Mouse (Mus musculus) frontal cortex, adult 2 months (tissue): ENCODE measurements around the gene Kcnab1. TPM values are rescaled to one million over a fixed set of nuclear protein-coding genes. Genes with fewer than 3 reads are reported as not detected.
A peak's percentile ranks its signal among the peaks of the same experiment; 100 is the strongest.

Experiments used
- DNase-seq, 2 experiments: peaks; one replicate each; pipeline ENCODE4 v3.0.0; 2022; ENCODE audit warnings: low spot score in 1 of 2; ENCODE audit errors: extremely low spot score in 1 of 2
- polyA plus RNA-seq: library from polyadenylated mRNA; depleted of rRNA; stranded (reverse); fragments of >200 nt; gene quantifications from 2 replicates; pipeline ENCODE4 v1.2.3, GENCODE M21; 2012

Kcnab1 gene
- polyA plus RNA-seq, 1 experiment = 24.5 TPM

DNA sequence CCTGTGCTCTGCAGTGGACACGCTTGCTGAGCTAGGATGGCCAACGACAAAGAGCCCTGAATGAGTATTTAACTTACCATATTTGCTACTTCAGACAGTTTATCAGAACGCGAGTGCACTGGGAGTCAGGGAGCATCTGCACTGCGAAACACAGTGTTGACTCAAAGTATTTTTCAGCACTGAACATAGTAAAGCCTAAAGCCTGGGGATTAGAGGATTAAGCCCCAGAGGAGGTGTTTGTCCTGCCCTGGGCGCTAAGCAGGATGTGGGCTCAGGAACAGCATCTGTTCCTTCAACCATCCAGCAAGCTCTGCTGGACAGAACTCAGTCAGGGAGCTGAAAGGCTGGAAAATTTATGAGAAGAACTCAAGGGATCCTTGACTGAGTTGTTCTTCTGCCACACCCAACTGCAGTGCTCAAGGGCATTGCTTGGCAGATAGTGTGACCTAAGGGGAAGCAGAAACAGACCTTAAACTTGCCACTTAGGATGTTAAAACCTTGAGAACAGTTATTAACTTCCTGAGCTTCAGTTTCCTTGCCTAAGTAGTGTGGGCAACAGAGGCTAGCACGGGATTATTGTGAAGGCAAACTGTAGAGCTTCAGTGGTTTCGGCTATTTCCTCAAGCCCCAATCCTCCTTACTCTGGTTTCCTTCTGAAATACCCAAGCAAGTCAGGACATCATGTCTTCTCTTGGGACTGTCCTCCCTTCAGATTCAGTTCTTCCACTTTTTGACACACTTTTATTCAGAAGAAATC is 94.4 kb downstream of the Kcnab1 start:
- no peak for DNase-seq

DNA sequence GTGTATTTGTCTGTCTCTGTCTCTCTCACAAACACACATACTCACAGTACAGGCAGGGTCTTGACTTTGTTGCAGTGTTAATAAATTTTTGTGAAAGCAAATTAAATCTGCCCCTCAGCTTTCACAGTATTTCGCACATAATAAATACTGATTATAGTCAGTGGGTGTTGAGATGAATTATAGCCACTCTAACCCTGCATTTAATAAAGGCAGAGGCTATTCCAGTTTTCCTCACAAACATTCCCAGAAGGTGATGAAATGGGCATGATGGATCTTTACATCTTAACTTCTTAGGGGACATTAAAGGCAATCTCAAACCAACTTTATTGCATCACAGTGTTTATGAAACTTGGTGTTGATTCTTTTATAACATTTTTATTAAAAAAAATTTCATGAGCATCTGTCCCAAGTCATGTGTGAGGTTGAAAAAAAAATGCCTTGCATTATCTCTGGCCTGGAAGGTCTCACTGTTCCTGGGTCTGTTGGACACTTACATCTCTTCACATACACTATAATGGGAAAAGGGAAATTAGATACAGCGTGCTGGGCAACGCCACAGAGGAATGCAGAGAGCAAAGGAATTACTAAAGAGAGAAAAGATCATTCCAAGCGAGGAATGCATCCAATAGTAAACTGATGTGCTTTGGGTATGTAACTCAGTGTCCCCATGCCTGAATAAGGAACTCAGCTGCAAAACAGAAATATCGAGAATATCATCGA is 95.3 kb downstream of the Kcnab1 start:
- no peak for DNase-seq

DNA sequence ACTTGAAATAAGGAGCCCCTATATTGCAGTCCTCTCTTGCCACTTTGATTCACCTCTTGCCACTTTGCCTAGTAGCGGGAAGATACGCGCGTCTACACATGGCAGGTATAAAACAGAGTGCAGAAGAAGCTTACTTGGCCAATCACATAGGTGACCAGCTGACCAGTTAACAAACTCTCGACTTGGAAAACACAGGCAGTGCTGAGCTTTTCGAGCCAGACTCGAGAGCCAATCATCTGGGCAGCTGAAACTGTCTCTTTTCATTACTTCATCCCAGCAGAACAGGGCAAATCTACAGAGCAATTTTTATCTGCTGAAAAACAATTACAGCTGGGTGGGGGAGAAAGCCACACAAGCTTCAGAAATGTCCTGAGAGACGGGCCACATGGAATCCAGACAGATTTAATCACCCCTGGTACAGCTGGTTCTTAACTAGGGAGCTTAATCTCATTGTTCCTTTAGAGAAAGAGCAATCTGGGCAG is 96.4 kb downstream of the Kcnab1 start:
- no peak for DNase-seq

DNA sequence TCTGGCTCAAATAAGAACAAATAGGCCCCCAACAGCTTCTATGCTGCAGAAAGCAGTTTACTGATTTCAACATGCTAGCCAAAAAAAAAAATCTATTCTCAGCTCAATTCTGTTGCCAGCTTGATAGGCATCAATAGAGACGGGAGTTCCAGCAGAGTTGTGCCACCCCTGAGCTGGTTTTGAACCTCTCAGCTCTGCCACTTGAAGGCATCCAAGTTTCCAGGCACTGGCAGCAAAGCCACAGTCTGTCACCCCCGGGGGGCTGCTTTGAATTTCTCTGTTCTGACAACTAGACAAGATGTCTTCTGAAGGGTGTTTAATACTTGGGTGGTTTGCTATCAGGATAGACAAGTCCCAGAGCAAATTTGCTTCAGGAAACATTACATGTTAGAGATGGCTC is 104.5 kb downstream of the Kcnab1 start:
- no peak for DNase-seq

DNA sequence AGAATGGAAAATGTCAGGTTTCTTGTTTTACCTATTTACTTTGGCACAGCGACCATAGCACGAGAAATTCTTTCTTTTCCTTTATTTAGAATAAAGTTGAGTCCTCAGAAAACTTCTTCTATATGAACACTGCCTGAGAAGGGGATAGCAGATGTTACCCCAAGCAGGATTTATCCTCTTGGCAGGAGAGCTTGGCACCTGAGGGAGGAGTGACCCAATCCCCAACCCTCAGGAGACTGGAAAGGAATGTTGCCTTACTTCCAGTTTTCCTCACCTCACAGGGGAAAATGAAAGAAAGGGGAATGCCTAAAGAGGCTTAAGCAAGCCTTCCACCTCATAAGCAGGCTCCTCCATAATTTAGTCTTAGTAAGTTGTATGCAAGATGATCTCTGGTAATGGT is 105.5 kb downstream of the Kcnab1 start:
- no peak for DNase-seq

DNA sequence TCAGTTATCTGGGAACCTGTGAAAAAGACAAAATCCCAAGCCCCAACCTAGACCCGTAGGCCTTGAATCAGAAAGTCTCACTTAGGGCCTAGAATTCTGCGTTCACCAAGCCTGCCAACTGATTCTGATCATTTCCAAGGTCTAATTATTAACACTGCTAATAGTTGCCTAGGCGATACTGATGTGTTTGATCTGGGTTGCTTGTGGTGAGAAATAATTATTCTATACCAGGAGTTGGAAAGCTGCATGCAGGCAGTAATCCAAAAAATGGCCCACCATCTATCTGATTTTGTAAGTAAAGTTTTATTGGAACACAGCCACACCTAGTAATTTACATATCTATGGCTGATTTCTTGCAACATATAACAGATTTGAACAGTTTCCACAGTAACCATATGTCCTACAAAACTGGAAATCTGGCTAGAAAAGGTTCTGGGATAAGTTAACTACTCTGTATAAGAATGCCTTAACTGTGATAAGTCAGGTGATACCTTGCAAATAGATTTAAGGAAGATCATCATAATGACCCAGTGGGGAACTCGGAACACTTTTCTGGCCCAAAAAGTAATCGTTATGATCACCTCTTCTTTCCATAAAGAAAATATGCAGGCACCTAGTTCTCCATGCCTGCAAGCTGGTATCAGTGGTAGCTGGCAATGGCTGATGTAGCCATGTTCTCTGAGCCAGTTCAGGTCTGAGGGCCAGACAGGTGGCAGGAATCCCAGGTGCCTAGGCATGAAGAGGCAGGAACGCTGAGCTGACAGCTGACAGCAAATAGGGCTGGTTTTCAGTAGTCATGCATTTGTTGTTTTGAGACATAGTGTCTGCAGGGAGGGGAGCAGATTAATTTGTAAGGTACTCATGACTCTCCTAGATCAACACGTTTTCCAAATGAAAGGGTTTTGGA is 108.7 kb downstream of the Kcnab1 start:
- no peak for DNase-seq

DNA sequence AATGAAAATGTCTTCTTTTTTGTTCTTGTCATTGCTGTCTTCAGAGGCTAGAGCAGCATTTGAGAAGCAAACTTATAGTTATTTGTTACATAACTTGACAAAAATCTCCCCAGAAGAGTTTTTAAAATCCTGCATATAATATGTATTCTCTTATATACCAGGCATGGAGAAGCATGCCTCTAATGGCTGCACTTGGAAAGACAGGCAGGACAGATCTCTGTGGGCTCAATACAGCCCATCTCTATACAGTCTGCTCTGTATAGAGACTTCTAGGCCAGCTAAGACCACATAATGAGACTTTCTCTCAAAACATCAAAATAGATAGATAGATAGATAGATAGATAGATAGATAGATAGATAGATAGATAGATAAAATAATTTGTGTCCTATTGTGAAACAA is 111.1 kb downstream of the Kcnab1 start:
- no peak for DNase-seq

DNA sequence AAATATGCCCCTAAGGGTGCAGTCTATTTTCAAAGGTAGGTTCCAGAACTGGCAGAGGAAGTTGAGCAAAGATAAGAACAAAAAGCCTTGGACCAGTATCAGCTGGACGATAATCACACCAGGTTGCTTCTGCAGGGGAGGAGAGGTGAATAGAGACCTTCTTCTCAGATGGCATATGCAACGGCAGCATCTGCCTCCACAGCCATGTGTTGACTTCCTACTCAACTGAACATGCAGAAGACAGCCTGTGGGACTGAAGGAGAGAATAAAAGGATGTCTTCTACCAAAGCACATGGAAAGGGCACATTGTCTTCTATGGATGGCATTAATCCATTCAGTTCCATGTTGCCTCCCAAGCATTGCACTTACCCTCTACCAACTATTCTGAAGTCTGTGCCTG is 114.5 kb downstream of the Kcnab1 start:
- DNase-seq = peak in 1 of 2 experiments; percentile 25

DNA sequence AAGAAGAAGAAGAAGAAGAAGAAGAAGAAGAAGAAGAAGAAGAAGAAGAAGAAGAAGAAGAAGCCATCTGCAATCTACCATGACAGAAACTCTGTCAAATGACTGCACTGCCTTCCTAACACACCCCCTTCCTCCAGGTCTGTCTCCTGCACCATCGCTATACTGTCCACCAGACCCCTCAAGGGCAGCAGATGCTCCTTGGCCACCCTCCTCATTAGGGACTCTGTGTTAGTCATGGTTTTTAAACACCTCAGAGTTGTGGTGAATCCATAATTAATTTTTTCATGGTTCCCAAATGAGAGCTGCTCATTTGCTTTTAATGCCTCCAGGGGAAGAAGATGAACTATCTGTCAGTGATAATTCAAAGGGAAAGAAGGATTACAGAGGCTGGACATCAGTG is 121.8 kb downstream of the Kcnab1 start:
- no peak for DNase-seq

DNA sequence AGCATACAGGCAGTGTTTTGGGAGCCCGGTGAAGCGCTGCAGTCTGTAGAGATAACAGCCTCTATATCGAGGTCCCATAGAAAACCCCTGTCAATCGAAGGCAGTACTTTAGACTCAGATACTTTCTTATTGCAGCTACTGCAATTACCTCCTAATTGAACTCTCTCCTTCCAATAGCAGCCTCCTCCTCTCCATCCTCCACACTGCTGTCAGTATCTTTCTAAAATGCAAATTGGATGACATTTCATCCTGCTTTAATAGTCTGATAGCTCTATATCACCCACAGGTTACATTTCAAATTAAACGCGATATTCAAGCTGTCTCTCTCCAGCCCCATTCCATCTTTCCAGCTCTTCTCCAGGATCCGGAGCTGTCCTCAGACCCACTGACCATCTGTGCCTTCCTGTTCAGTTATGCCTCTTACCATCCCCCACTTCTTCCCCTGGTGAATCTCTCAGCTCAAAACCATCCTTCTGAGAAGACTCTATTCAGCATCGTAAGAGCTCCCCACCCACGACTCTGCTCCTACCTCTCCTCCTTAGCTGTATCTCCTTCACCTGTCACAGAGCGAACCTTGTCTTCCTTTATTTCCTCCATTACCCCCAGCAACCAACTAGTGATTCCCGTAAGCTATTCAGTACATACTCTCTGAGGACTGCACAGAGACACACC is 122.4 kb downstream of the Kcnab1 start:
- peak in 1 of 2 experiments; percentile 27 for DNase-seq

DNA sequence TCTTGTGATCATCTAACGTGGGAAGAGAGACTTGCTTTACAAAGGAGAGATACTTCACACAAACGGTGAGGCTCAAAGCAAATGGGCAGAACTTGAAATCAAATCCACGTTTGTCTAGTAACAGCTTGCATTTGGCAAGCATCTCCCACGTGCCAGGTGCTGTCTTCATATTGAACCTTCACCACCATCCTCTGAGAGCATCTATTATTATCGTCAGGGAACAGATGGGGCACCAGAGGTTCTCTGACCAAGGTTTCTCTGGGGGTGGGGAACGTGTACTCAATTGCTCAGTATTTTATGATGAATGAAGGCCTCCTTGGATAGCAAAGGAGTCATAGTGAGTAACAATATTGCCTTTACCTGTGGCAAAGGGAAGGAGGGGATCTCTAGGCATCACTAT is 139.8 kb downstream of the Kcnab1 start:
- no peak for DNase-seq

DNA sequence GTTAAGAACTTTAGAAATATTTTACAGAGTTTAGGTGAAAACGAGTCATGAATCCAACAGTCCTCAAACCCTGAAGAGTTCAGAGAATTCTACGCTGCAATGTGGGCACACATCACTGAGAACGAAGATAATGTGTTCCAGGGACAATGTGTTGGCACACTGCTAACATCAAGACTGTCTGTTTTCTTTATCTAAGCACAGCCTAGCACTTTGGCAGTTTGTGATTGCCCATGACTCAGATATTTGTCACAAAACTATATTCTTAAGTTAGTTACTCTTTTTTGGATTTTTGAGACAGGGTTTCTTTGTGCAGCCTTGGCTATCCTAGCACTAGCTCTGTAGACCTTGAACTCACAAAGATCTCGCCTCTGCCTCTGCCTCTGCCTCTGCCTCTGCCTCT is 151.3 kb downstream of the Kcnab1 start:
- no peak for DNase-seq

DNA sequence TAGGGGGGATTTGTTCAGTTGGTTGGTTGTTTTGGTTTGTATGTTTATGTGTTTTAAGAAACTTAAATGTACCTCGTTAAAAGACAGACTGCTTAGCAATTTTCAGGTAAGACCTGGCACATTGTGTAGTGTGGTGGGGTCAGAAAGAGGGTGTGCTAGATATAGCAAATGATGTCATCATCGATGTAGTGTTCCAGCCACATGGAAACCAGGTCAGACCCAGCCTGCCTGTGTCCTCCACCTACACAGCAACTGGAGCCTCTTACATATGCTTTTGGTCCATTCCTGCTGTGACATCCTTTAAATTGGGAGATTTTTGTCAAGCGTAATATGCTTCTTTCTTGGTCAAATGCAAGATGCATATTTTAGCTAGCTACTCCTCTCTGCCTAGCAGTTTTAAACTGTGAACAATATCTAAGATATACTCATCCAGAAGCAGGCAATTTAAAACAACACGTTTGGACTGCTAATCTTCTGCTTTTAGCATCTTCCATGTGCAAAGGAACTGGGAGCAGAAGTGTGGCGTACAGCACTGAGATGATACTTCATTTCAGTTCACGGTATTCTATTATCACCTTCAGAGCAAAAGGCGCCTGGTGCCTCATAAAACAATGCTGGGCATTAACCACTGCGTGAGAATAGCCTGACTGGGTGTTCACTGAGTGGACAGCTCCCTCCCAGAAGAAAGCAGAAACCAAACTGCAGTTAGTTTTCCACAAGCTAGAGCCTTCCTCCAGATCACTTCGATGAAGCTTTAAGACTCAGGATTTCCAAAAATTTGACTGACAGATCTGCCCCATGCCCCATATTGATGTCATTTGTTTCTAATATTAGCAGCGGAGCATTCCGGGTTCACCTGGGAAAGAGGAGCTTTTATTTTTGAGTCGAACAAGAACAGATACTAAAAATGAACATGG is 153.6 kb downstream of the Kcnab1 start:
- peak; percentile 33 to 52 for DNase-seq

DNA sequence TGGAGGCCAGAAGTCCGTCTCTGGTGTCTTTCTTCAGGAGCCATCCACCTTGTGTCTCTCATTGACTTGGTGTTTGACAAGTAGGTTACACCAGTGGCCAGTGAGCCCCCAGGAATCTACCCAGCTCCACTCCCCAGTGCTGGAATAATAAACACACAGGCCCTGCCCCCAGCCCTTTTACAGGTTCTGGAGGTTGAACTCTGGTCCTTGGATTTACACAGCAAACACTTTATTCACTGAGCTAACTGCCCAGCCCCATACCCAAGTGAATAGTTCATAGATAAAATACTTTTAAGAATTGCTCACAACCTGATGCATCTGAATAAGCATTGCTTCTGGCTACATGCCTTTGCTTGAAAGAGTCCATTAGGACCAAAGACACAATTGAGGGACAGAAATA is 164.1 kb downstream of the Kcnab1 start:
- no peak for DNase-seq

DNA sequence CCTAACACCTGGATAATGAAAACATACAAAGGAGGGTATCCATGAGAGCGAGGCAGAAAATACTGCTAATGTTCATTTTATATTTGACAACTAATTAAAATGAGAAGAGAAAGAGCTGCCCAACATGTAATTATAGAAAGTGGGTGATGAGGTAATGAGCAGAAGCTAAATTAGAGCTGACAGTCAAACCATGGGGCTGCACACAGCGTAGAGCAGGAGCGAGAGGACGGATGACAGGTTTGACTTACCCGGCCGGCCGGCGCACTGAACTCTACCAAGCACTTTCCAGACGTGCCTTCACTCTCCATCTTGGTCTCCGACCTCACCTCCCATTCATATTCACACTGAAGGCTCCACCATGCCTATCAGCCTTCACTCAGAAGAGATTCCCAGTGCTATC is 168.6 kb downstream of the Kcnab1 start:
- no peak for DNase-seq

DNA sequence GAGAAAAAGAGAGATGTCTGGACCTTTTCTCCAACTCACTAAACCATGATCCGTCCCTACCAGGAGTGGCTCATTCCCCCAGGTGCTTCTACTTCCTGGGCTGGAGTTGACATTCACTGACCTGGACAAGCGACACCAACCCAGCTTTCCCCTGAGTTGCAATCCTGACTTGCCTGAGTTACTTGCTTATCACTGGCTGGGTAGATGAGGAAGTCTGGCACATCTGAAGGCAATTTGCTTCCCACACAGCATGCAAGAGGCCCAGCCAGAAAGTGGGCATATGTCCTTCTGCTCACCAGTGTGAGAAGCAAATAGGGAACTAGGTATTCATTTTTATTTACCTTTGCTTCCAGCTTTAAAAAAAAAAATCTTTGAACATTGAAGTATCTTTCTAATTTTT is 174.2 kb downstream of the Kcnab1 start:
- no peak for DNase-seq

DNA sequence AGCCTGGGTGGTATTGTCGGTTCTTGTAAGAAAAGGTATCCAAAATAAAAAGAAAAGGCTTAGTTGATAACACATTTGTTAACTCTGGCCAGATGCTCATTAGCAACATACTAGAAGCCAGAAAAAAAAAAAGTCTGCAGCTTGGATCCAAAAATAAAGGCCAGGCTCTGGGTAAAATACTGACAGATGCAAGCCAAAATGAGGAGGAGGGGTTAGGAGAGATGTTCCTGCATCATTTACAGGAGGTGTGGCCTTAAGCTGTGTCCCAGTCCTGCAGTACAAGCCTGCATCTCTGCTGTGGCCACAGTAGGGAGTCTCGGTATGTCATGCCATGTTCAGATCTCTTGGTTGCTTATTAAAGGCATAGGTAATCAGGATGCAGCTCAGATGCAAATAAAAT is 179.8 kb downstream of the Kcnab1 start:
- peak in 1 of 2 experiments; percentile 17 for DNase-seq

DNA sequence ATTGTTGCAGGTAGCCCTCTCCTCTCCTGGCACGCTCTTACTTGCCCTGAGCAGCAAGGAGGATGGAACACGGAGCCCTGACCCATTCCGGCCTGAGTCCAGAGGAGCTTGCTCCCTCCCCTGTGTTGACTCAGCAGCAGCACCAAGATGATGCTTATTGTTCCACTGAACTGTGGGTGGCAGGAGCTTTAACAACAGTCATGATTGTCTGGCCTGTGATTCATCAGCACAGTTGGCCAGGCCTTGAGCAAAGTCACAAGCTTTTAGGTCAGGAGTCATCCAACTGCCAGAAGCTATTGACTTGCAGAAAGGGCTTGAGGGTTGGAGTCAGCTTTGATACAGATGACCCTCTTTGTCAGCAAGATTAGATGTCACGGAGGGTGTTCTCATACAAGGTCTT is 187.8 kb downstream of the Kcnab1 start:
- peak in 1 of 2 experiments; percentile 21 for DNase-seq

DNA sequence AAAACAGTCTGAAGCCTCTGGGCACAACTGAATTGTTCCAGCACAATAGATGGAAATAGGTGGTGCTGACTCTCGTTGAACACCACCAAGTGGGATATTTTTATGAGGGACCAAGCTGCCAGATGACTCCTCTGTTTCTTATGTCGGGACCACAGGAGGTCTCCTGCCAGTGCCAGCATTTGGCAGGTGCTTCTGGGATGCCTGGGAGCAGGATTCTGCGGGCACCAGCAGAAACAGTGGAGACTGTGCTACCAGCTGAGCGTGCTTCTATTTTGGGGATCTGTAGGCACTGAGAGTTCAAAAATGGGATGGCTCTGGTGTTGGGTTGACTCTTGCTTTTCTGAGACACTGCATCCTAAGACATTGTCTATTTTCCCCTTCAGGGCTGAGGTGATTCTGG is 190.0 kb downstream of the Kcnab1 start:
- DNase-seq = no peak
